Mouse (Mus musculus) limb, embryonic 15.5 days (tissue): ENCODE measurements at regions not wholly inside any gene's neighbourhood (a gene's known extent, or its start where the extent isn't known, plus 50 kb on each side); places are given as distances from the start of the nearest gene placed in this dataset.
A peak's percentile ranks its signal among the peaks of the same experiment; 100 is the strongest.

ENCODE experiments used
- ATAC-seq: fragments of 200-750 bp; cut with Nextera tagmentation; 2 replicates; pipeline ENCODE4 v1.8.0; 2017; ENCODE audit warnings: low read depth, moderate TSS enrichment; ENCODE audit not compliant: insufficient number of reproducible peaks, low FRiP score, low TSS enrichment
- H3K27ac ChIP-seq: fragments of 300-500 bp; sonication (generic); 2 replicates; pipeline ENCODE4 v1.5.1; 2015; ENCODE audit warnings: moderate library complexity, mild to moderate bottlenecking, inconsistent platforms
- H3K27me3 ChIP-seq: fragments of 300-500 bp; sonication (generic); 2 replicates; pipeline ENCODE4 v1.6.1; 2015; ENCODE audit warnings: inconsistent platforms
- H3K36me3 ChIP-seq: fragments of 300-500 bp; sonication (generic); 2 replicates; pipeline ENCODE4 v1.6.1; 2015; ENCODE audit warnings: inconsistent platforms
- H3K4me1 ChIP-seq: fragments of 300-500 bp; sonication (generic); 2 replicates; pipeline ENCODE4 v1.6.1; 2015; ENCODE audit warnings: inconsistent platforms
- H3K4me2 ChIP-seq: fragments of 300-500 bp; sonication (generic); 2 replicates; pipeline ENCODE4 v1.6.1; 2015; ENCODE audit warnings: mild to moderate bottlenecking, inconsistent platforms
- H3K4me3 ChIP-seq: fragments of 300-500 bp; sonication (generic); 2 replicates; pipeline ENCODE4 v1.5.1; 2015; ENCODE audit warnings: mild to moderate bottlenecking, inconsistent platforms
- H3K9ac ChIP-seq: fragments of 300-500 bp; sonication (generic); 2 replicates; pipeline ENCODE4 v1.6.1; 2015; ENCODE audit warnings: inconsistent platforms
- H3K9me3 ChIP-seq: fragments of 300-500 bp; sonication (generic); 2 replicates; pipeline ENCODE4 v1.6.1; 2016; ENCODE audit warnings: inconsistent platforms
- WGBS: fragments of 180-500 bp; shearing (Covaris S2); methylation state at CpG from one replicate; pipeline ENCODE4 v1.1.7; 2015; 5-methylcytosine and 5-hydroxymethylcytosine counted together

DNA sequence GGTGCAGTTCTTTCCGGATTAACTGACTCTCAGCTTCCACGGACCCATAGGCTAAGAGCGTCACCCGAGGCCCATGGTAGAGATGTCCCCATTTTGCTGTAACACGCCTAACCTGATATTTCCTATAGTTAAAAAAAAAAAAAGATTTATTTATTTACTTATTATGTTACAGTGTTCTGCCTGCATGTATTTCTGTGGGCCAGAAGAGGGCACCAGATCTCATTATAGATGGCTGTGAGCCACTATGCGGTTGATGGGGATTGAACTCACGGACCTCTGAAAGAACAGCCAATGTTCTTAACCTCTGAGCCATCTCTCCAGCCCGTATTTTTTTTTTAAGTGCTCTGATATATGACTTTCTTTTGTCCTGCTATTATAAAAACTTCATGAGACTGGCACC is 114.2 kb upstream of the Tmpo start:
- Histone ChIP-seq H3K9ac (no peak overlapping the region), H3K4me3 (no peak overlapping the region), H3K4me1 (0 out of 2 replicates have a peak, but pooled peaks cover 2% of the 10 kb centered on the region), H3K27ac (no peak overlapping the region), H3K4me2 (no peak overlapping the region), H3K27me3 (no peaks in the 10 kb centered on the region), H3K36me3 (no peaks in the 10 kb centered on the region), H3K9me3 (no peaks in the 10 kb centered on the region)
- WGBS = 80% methylated on average over 8 of the region's 8 CpGs
- ATAC-seq = no peak

DNA sequence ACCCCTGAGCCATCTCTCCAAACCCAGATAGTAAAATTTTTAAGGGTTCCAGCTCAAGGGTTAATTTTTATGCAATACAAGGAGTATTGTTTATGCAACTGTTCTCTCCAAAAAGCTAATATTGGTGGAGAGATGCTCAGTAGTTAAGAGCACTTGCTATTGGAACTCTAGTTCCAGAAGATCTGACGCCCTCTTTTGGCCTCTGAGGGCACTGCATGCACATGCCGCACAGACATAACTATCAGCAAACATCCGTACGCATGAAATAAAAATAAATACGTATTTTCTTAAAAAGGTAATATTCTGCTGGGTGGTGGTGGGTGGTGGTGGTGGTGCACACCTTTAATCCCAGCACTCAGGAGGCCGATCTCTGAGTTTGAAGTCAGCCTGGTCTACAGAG is 112.1 kb upstream of the Tmpo start:
- ATAC-seq = no peak
- no peak overlapping the region for H3K4me3 ChIP-seq
- no peaks in the 10 kb centered on the region for H3K27me3 ChIP-seq
- no peak overlapping the region for H3K4me2 ChIP-seq
- no peaks in the 10 kb centered on the region for H3K9me3 ChIP-seq
- H3K9ac ChIP-seq = no peak overlapping the region
- H3K4me1 ChIP-seq = 0 out of 2 replicates have a peak, but pooled peaks cover 2% of the 10 kb centered on the region
- no peaks in the 10 kb centered on the region for H3K36me3 ChIP-seq
- no peak overlapping the region for H3K27ac ChIP-seq
- 87% methylated on average over 6 of the region's 6 CpGs for WGBS

DNA sequence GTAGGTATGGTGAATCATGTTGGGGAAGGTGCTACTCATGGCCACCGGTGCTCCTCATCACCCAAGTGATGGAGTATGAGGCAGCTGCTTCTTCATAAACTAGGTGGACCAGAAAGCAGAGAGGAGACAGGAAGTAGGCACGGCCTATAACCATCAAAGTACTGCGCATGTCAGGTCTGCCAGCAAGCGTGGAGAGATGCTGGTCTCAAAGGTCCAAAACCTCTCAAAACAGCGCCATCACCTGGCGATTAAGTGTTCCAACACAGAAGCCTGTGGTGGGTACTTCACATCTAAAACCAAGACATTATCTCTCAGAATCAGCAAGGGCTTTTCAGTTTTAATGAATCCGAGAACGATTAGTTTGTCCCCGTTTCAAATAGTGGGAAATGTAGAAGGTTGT is 103.1 kb upstream of the Tmpo start:
- Histone ChIP-seq H3K9me3 (no peaks in the 10 kb centered on the region), H3K36me3 (no peaks in the 10 kb centered on the region), H3K27me3 (no peaks in the 10 kb centered on the region), H3K9ac (no peak overlapping the region), H3K4me3 (no peak overlapping the region), H3K27ac (no peak overlapping the region), H3K4me2 (no peak overlapping the region), H3K4me1 (0 out of 2 replicates have a peak, but pooled peaks cover 4% of the 10 kb centered on the region)
- 91% methylated on average over 9 of the region's 9 CpGs for WGBS
- ATAC-seq = no peak

- H3K4me2 ChIP-seq = peak overlapping the region; percentile 21
- H3K27ac ChIP-seq = 0 out of 2 replicates have a peak overlapping the region, but pooled peaks have one; percentile 57
- H3K36me3 ChIP-seq = no peaks in the 10 kb centered on the region
- WGBS = 13% methylated on average over 14 of the region's 14 CpGs
- H3K4me3 ChIP-seq = no peak overlapping the region
- no peak for ATAC-seq
- peaks cover 18% of the 10 kb centered on the region for H3K4me1 ChIP-seq
- H3K9me3 ChIP-seq = no peaks in the 10 kb centered on the region
- H3K27me3 ChIP-seq = no peaks in the 10 kb centered on the region
- H3K9ac ChIP-seq = no peak overlapping the region
Observed at GRCm38 (mm10) chr10:91270955-91271741, 90.0 kb upstream of the Tmpo start.

DNA sequence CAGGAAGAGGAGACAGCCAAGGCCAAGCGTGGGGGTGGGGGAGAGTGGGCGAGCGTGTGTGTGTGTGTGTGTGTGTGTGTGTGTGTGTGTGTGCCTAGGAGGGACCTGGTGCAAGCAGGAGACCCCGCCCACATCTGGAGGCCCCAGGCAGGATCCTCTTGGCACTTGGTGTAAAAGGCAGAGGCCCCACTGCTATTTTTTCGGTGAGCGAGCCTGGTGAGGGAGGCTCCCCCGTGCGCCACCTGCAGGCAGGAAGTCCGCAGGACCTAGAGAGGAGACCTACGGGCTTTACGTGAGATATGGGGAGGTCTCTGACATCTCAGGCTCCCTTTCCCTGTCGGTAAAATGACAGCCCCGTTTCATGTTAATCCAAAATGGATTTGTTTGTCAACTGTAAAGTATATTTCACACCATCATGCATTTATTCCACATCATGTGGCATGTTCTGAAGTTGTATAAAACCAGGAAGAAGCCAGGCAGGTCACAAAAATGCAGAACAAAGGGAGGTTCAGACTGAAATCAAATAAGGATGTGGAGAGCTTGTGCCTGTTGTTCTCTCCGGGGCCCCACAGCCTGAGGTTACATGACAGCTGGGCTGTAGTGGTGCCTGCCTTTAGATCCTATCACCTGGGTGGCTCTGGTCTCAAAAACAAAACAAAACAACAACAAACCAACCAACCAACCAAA is 89.3 kb upstream of the Tmpo start:
- Histone ChIP-seq H3K4me1 (peaks cover 18% of the 10 kb centered on the region), H3K9me3 (no peaks in the 10 kb centered on the region), H3K4me2 (peak overlapping the region; percentile 21), H3K27me3 (no peaks in the 10 kb centered on the region), H3K36me3 (no peaks in the 10 kb centered on the region), H3K27ac (peak overlapping the region; percentile 57; the same call in 1 of the 2 replicates), H3K9ac (no peak overlapping the region), H3K4me3 (no peak overlapping the region)
- ATAC-seq = peak; percentile 57; the same call in 1 of the 2 replicates
- 11% methylated on average over 13 of the region's 14 CpGs for WGBS

- Histone ChIP-seq H3K4me1 (peaks cover 18% of the 10 kb centered on the region), H3K36me3 (no peaks in the 10 kb centered on the region), H3K4me3 (no peak overlapping the region), H3K4me2 (no peak overlapping the region), H3K27me3 (no peaks in the 10 kb centered on the region), H3K9me3 (no peaks in the 10 kb centered on the region), H3K9ac (no peak overlapping the region), H3K27ac (no peak overlapping the region)
- no peak for ATAC-seq
- 89% methylated on average over 6 of the region's 6 CpGs for WGBS
Observed at GRCm38 (mm10) chr10:91267886-91268285, 86.8 kb upstream of the Tmpo start.

DNA sequence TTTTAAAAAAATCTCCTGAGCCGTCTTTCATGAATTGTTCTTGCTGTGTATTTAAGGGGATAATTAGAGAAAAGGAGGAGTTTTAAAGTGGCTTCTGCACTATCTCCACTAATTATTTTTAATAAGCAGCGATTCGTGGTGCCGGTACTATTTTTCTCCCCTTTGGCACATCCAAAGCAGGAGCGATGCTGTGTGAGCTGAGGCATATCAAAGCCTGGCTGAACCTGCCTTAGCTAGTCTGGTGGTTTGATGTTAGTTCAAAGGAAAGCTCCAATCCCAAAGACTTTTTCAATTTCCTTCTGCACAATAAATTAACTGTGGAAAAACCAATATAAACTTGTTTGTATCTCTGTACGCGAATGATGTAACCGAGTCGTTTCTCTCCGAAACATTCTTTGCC is 79.3 kb upstream of the Tmpo start:
- WGBS = 64% methylated on average over 10 of the region's 10 CpGs
- Histone ChIP-seq H3K9me3 (no peaks in the 10 kb centered on the region), H3K27ac (no peak overlapping the region), H3K4me1 (no peaks in the 10 kb centered on the region; the same call in 1 of the 2 replicates), H3K4me2 (no peak overlapping the region), H3K4me3 (no peak overlapping the region), H3K27me3 (no peaks in the 10 kb centered on the region), H3K9ac (no peak overlapping the region), H3K36me3 (no peaks in the 10 kb centered on the region)
- no peak for ATAC-seq

- 28% methylated on average over 18 of the region's 18 CpGs for WGBS
- Histone ChIP-seq H3K27ac (no peak overlapping the region), H3K27me3 (no peaks in the 10 kb centered on the region), H3K9ac (no peak overlapping the region), H3K4me1 (peaks cover 2% of the 10 kb centered on the region; the same call in 1 of the 2 replicates), H3K36me3 (no peaks in the 10 kb centered on the region), H3K4me3 (peak overlapping the region; percentile 29), H3K4me2 (peak overlapping the region; percentile 42), H3K9me3 (no peaks in the 10 kb centered on the region)
- ATAC-seq = no peak
Observed at GRCm38 (mm10) chr10:91249681-91250195, 68.6 kb upstream of the Tmpo start.

DNA sequence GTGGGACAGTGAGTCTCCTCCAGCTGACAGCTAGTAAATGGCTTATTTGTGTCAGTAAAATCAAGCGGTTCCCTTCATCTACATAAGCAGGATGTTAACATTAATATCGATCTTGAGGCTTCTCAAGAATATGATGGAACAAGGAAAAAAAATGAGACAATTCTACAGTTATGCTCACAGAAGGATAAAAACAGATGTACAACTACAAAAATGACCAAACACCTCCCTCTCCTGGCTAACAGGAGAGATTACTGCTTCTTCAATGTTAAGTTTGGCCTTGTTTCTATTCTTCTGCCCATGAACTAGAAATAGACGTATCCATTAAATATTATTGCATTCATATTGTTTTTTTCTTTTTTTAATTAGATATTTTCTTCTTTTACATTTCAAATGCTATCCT is 63.2 kb upstream of the Tmpo start:
- ATAC-seq = no peak
- Histone ChIP-seq H3K9ac (no peak overlapping the region), H3K4me1 (peaks cover 45% of the 10 kb centered on the region), H3K9me3 (no peaks in the 10 kb centered on the region), H3K27ac (no peak overlapping the region), H3K4me2 (no peak overlapping the region), H3K4me3 (no peak overlapping the region), H3K27me3 (no peaks in the 10 kb centered on the region), H3K36me3 (no peaks in the 10 kb centered on the region)
- WGBS = 63% methylated on average over 3 of the region's 3 CpGs

GRCm38 (mm10) chr10:91242491-91243046 is 61.5 kb upstream of the Tmpo start:
- Histone ChIP-seq H3K27ac (peak overlapping the region; percentile 91), H3K4me3 (no peak overlapping the region), H3K9ac (no peak overlapping the region), H3K4me1 (peaks cover 56% of the 10 kb centered on the region), H3K27me3 (no peaks in the 10 kb centered on the region), H3K9me3 (no peaks in the 10 kb centered on the region), H3K4me2 (no peak overlapping the region; the same call in 1 of the 2 replicates), H3K36me3 (no peaks in the 10 kb centered on the region)
- WGBS = 41% methylated on average over 5 of the region's 5 CpGs
- ATAC-seq = no peak

GRCm38 (mm10) chr10:91241611-91242005 is 60.5 kb upstream of the Tmpo start:
- H3K27me3 ChIP-seq = no peaks in the 10 kb centered on the region
- WGBS = 8% methylated on average over 7 of the region's 7 CpGs
- H3K9me3 ChIP-seq = no peaks in the 10 kb centered on the region
- H3K27ac ChIP-seq = peak overlapping the region; percentile 91
- H3K4me2 ChIP-seq = peak overlapping the region; percentile 37
- H3K36me3 ChIP-seq = no peaks in the 10 kb centered on the region
- H3K4me3 ChIP-seq = peak overlapping the region; percentile 2; the same call in 1 of the 2 replicates
- peak; percentile 86 for ATAC-seq
- H3K4me1 ChIP-seq = peaks cover 61% of the 10 kb centered on the region
- H3K9ac ChIP-seq = no peak overlapping the region
